Mouse (Mus musculus) forebrain, embryonic 15.5 days (tissue): ENCODE measurements around the gene Tex2. TPM values are rescaled to one million over a fixed set of nuclear protein-coding genes. Genes with fewer than 3 reads are reported as not detected.
"Not testable (repeated sequence)": the region's sequence is repeated elsewhere in the genome, so short reads cannot be mapped to it uniquely, and the experiment has no call there.

Experiments used
- ATAC-seq: fragments of 200-750 bp; cut with Nextera tagmentation; replicated peaks from 2 replicates; pipeline ENCODE4 v1.8.0; 2017; ENCODE audit warnings: mild to moderate bottlenecking, moderate TSS enrichment, moderate library complexity
- H3K27ac ChIP-seq: fragments of 300-500 bp; sonication (generic); replicated peaks from 2 replicates; pipeline ENCODE4 v1.5.1; 2015; ENCODE audit warnings: mild to moderate bottlenecking, inconsistent platforms
- H3K27me3 ChIP-seq: fragments of 300-500 bp; sonication (generic); 2 replicates; pipeline ENCODE4 v1.6.1; 2015; ENCODE audit warnings: inconsistent platforms
- H3K36me3 ChIP-seq: fragments of 300-500 bp; sonication (generic); 2 replicates; pipeline ENCODE4 v1.6.1; 2015; ENCODE audit warnings: mild to moderate bottlenecking, inconsistent platforms
- H3K4me1 ChIP-seq: fragments of 300-500 bp; sonication (generic); 2 replicates; pipeline ENCODE4 v1.6.1; 2015; ENCODE audit warnings: inconsistent platforms
- H3K4me2 ChIP-seq: fragments of 300-500 bp; sonication (generic); replicated peaks from 2 replicates; pipeline ENCODE4 v1.6.1; 2015; ENCODE audit warnings: mild to moderate bottlenecking, inconsistent platforms
- H3K4me3 ChIP-seq: fragments of 300-500 bp; sonication (generic); 2 replicates; pipeline ENCODE4 v1.5.1; 2015; ENCODE audit warnings: mild to moderate bottlenecking, inconsistent platforms
- H3K9ac ChIP-seq: fragments of 300-500 bp; sonication (generic); replicated peaks from 2 replicates; pipeline ENCODE4 v1.6.1; 2015; ENCODE audit warnings: mild to moderate bottlenecking, inconsistent platforms
- H3K9me3 ChIP-seq: fragments of 300-500 bp; sonication (generic); 2 replicates; pipeline ENCODE4 v1.6.1; 2016; ENCODE audit warnings: inconsistent platforms
- WGBS: fragments of 180-500 bp; shearing (Covaris S2); methylation state at CpG from one replicate; pipeline ENCODE4 v1.1.7; 2015; ENCODE audit warnings: mixed read lengths; 5-methylcytosine and 5-hydroxymethylcytosine counted together
- polyA plus RNA-seq: library from polyadenylated mRNA; unstranded; fragments of >200 nt; fragmentation: Nextera tagmentation; extraction: Ambion mirVana; gene quantifications from 2 replicates; pipeline ENCODE4 v1.2.1, GENCODE M21; 2015

Gene Tex2
- polyA plus RNA-seq = 14.0 and 15.2 TPM in 2 replicates

GRCm38 (mm10) chr11:106612961-106613637 lies at the start of gene Tex2:
Tex2 (minus strand) TSS chr11:106613423.
- peaks cover 5% of the 10 kb centered on the region; the same call in 1 of the 2 replicates for H3K27me3 ChIP-seq
- ATAC-seq = peak; percentile 98
- WGBS = under 1% methylated on average over 33 of the region's 45 CpGs

GRCm38 (mm10) chr11:106662634-106663407 lies 49.6 kb upstream of the Tex2 start:
- Histone ChIP-seq H3K27me3 (no peaks in the 10 kb centered on the region), H3K36me3 (no peaks in the 10 kb centered on the region), H3K4me3 (no peak overlapping the region), H3K9me3 (no peaks in the 10 kb centered on the region), H3K27ac (no peak overlapping the region), H3K9ac (no peak overlapping the region), H3K4me2 (no peak overlapping the region), H3K4me1 (peaks cover 28% of the 10 kb centered on the region)
- WGBS = 91% methylated on average over 10 of the region's 11 CpGs
- no peak for ATAC-seq

More at GRCm38 (mm10) chr11:106612961-106613637, at the start of gene Tex2:
- peak within 1 kb of the TSS; percentile 80 for H3K9ac ChIP-seq
- H3K4me1 ChIP-seq = peaks cover 15% of the 10 kb centered on the region
- H3K36me3 ChIP-seq = no peaks in the 10 kb centered on the region
- H3K4me2 ChIP-seq = peak within 1 kb of the TSS; percentile 79
- peak within 1 kb of the TSS; percentile 70 for H3K27ac ChIP-seq
- H3K4me3 ChIP-seq = peak within 1 kb of the TSS; percentile 65
- H3K9me3 ChIP-seq = no peaks in the 10 kb centered on the region

- H3K27ac ChIP-seq = peak overlapping the region; percentile 63
- H3K4me2 ChIP-seq = no peak overlapping the region
- H3K4me3 ChIP-seq = no peak overlapping the region
- H3K4me1 ChIP-seq = peaks cover 33% of the 10 kb centered on the region
- 0 out of 2 replicates have a peak overlapping the region, but pooled peaks have one; percentile 8 for H3K9ac ChIP-seq
- H3K27me3 ChIP-seq = no peaks in the 10 kb centered on the region
- no peaks in the 10 kb centered on the region for H3K9me3 ChIP-seq
- 35% methylated on average over 13 of the region's 13 CpGs for WGBS
- H3K36me3 ChIP-seq = no peaks in the 10 kb centered on the region
- no peak for ATAC-seq
Measured at GRCm38 (mm10) chr11:106660453-106661081, 47.3 kb upstream of the Tex2 start.

- 26% methylated on average over 15 of the region's 15 CpGs for WGBS
- no peak overlapping the region for H3K4me3 ChIP-seq
- H3K4me1 ChIP-seq = peaks cover 33% of the 10 kb centered on the region
- H3K27ac ChIP-seq = peak overlapping the region; percentile 63; the same call in 1 of the 2 replicates
- H3K9ac ChIP-seq = no peak overlapping the region
- no peaks in the 10 kb centered on the region for H3K27me3 ChIP-seq
- no peak overlapping the region for H3K4me2 ChIP-seq
- ATAC-seq = no peak
- H3K9me3 ChIP-seq = no peaks in the 10 kb centered on the region
- no peaks in the 10 kb centered on the region for H3K36me3 ChIP-seq
Measured at GRCm38 (mm10) chr11:106659598-106660295, 46.5 kb upstream of the Tex2 start.

- Histone ChIP-seq H3K27me3 (no peaks in the 10 kb centered on the region), H3K4me1 (peaks cover 33% of the 10 kb centered on the region), H3K9me3 (no peaks in the 10 kb centered on the region), H3K36me3 (no peaks in the 10 kb centered on the region), H3K9ac (no peak overlapping the region), H3K27ac (peak overlapping the region; percentile 83), H3K4me2 (peak overlapping the region; percentile 14; the same call in 1 of the 2 replicates), H3K4me3 (no peak overlapping the region)
- WGBS = 9% methylated on average over 14 of the region's 14 CpGs
- peak; percentile 92 for ATAC-seq
Measured at GRCm38 (mm10) chr11:106658051-106658880, 45.0 kb upstream of the Tex2 start.

- not testable (repeated sequence) for H3K9ac ChIP-seq, ATAC-seq, H3K4me3 ChIP-seq, H3K4me2 ChIP-seq, H3K36me3 ChIP-seq, H3K27me3 ChIP-seq, H3K9me3 ChIP-seq
- 90% methylated on average over 5 of the region's 5 CpGs for WGBS
- 0 out of 2 replicates have a peak overlapping the region, but pooled peaks have one; percentile 83 for H3K27ac ChIP-seq
- peaks cover 33% of the 10 kb centered on the region for H3K4me1 ChIP-seq
Measured at GRCm38 (mm10) chr11:106656896-106657498, 43.8 kb upstream of the Tex2 start.

- ATAC-seq = no peak
- 22% methylated on average over 13 of the region's 13 CpGs for WGBS
- Histone ChIP-seq H3K27ac (no peak overlapping the region), H3K9me3 (no peaks in the 10 kb centered on the region), H3K27me3 (no peaks in the 10 kb centered on the region), H3K9ac (no peak overlapping the region), H3K4me3 (no peak overlapping the region), H3K4me2 (no peak overlapping the region), H3K36me3 (no peaks in the 10 kb centered on the region), H3K4me1 (no peaks in the 10 kb centered on the region)
Measured at GRCm38 (mm10) chr11:106648347-106648746, 35.1 kb upstream of the Tex2 start.

GRCm38 (mm10) chr11:106642966-106643637 lies 29.9 kb upstream of the Tex2 start:
- Histone ChIP-seq H3K4me1 (peaks cover 17% of the 10 kb centered on the region), H3K9ac (no peak overlapping the region), H3K4me3 (no peak overlapping the region), H3K27me3 (no peaks in the 10 kb centered on the region), H3K4me2 (no peak overlapping the region), H3K36me3 (no peaks in the 10 kb centered on the region), H3K27ac (no peak overlapping the region), H3K9me3 (no peaks in the 10 kb centered on the region)
- 81% methylated on average over 8 of the region's 8 CpGs for WGBS
- ATAC-seq = no peak

- no peaks in the 10 kb centered on the region for H3K9me3 ChIP-seq
- no peaks in the 10 kb centered on the region for H3K36me3 ChIP-seq
- H3K4me2 ChIP-seq = no peak overlapping the region
- H3K27ac ChIP-seq = no peak overlapping the region
- H3K9ac ChIP-seq = no peak overlapping the region
- H3K4me3 ChIP-seq = no peak overlapping the region
- no peak for ATAC-seq
- 58% methylated on average over 1 of the region's 1 CpGs for WGBS
- peaks cover 23% of the 10 kb centered on the region for H3K4me1 ChIP-seq
- H3K27me3 ChIP-seq = no peaks in the 10 kb centered on the region
Measured at GRCm38 (mm10) chr11:106641580-106641979, 28.4 kb upstream of the Tex2 start.

GRCm38 (mm10) chr11:106640059-106640458 lies 26.8 kb upstream of the Tex2 start:
- H3K4me1 ChIP-seq = peaks cover 23% of the 10 kb centered on the region
- no peak overlapping the region for H3K4me2 ChIP-seq
- H3K27me3 ChIP-seq = no peaks in the 10 kb centered on the region
- 22% methylated on average over 8 of the region's 9 CpGs for WGBS
- H3K36me3 ChIP-seq = no peaks in the 10 kb centered on the region
- no peaks in the 10 kb centered on the region for H3K9me3 ChIP-seq
- no peak overlapping the region for H3K9ac ChIP-seq
- H3K4me3 ChIP-seq = no peak overlapping the region
- no peak for ATAC-seq
- H3K27ac ChIP-seq = peak overlapping the region; percentile 59; the same call in 1 of the 2 replicates
